Mouse (Mus musculus): ENCODE measurements at regions not wholly inside any gene's neighbourhood (a gene's known extent, or its start where the extent isn't known, plus 50 kb on each side); places are given as distances from the start of the nearest gene placed in this dataset.

- Histone ChIP-seq H3K4me3 (ENCODE audit: insufficient read depth in 1 of 2, low read depth in 1 of 2, low read length in 2 of 2, poor library complexity in 1 of 2, severe bottlenecking in 1 of 2) (no peak overlapping the region), H3K9ac (ENCODE audit: insufficient read depth, low read depth, low read length, poor library complexity, severe bottlenecking) (no peak overlapping the region), H3K27ac (ENCODE audit: insufficient read depth, low read depth, low read length, poor library complexity, severe bottlenecking) (no peak overlapping the region), H3K4me1 (ENCODE audit: control insufficient read depth in 2 of 2, insufficient read depth in 2 of 2, low read length in 2 of 2, poor library complexity in 1 of 2) (no peaks in the 10 kb centered on the region), H3K36me3 (ENCODE audit: control insufficient read depth, insufficient read depth, low read length, poor library complexity, severe bottlenecking) (no peaks in the 10 kb centered on the region), H3K9me3 (ENCODE audit: control insufficient read depth, insufficient read depth, low read depth, low read length) (no peaks in the 10 kb centered on the region)
- DNase-seq (ENCODE audit: low read depth, low spot score) = no peak
- TF ChIP-seq HCFC1 (IDR thresholded peaks at IDR 0.05; ENCODE audit: borderline replicate concordance, insufficient read depth, low read length) (no peak), MAFK (IDR thresholded peaks at IDR 0.05; ENCODE audit: insufficient read depth, low read depth, low read length) (no peak), ZNF384 (IDR thresholded peaks at IDR 0.05; ENCODE audit: low read depth, low read length) (no peak), CHD2 (IDR thresholded peaks at IDR 0.05; ENCODE audit: low read depth, low read length) (no peak), ZC3H11A (IDR thresholded peaks at IDR 0.05; ENCODE audit: borderline replicate concordance, low read depth, low read length) (no peak)
- in situ Hi-C loops (cut with MboI; ENCODE audit: low sequenced_read_pairs in 2 of 2, unreplicated experiment in 2 of 2) = no loop called here
These were observed 70.2 kb upstream of the Slco6d1 start for GRCm38 (mm10) chr1:98350725-98351124.

- in situ Hi-C loops (cut with MboI; ENCODE audit: low sequenced_read_pairs in 2 of 2, unreplicated experiment in 2 of 2) = no loop called here
- Histone ChIP-seq H3K27ac (ENCODE audit: insufficient read depth, low read depth, low read length, poor library complexity, severe bottlenecking) (no peak overlapping the region), H3K4me3 (ENCODE audit: insufficient read depth in 1 of 2, low read depth in 1 of 2, low read length in 2 of 2, poor library complexity in 1 of 2, severe bottlenecking in 1 of 2) (no peak overlapping the region), H3K36me3 (ENCODE audit: control insufficient read depth, insufficient read depth, low read length, poor library complexity, severe bottlenecking) (no peaks in the 10 kb centered on the region), H3K9me3 (ENCODE audit: control insufficient read depth, insufficient read depth, low read depth, low read length) (no peaks in the 10 kb centered on the region), H3K4me1 (ENCODE audit: control insufficient read depth in 2 of 2, insufficient read depth in 2 of 2, low read length in 2 of 2, poor library complexity in 1 of 2) (no peaks in the 10 kb centered on the region), H3K9ac (ENCODE audit: insufficient read depth, low read depth, low read length, poor library complexity, severe bottlenecking) (no peak overlapping the region)
- TF ChIP-seq CHD2 (IDR thresholded peaks at IDR 0.05; ENCODE audit: low read depth, low read length) (no peak), HCFC1 (IDR thresholded peaks at IDR 0.05; ENCODE audit: borderline replicate concordance, insufficient read depth, low read length) (no peak), ZNF384 (IDR thresholded peaks at IDR 0.05; ENCODE audit: low read depth, low read length) (no peak), ZC3H11A (IDR thresholded peaks at IDR 0.05; ENCODE audit: borderline replicate concordance, low read depth, low read length) (no peak), MAFK (IDR thresholded peaks at IDR 0.05; ENCODE audit: insufficient read depth, low read depth, low read length) (no peak)
- no peak for DNase-seq (ENCODE audit: low read depth, low spot score)
These were observed 69.4 kb upstream of the Slco6d1 start for GRCm38 (mm10) chr1:98351530-98351929.
